8 mouse cellular contexts compared by ENCODE assay signal in genomic region chr1:58392268-58392651, GRCm38 (mm10). TPM values are rescaled to one million over a fixed set of nuclear protein-coding genes. Genes with fewer than 3 reads are reported as not detected.
DNase-seq lines count a peak whose midpoint lies in the region; ATAC-seq and TF ChIP-seq lines count a peak whose summit lies in the region.

No protein-coding gene starts in this region.

- H3K9me3 ChIP-seq in limb, embryonic 12.5 days, result no peaks in the 10 kb centered on the region

- no peak; the same call in 1 of the 2 replicates for ATAC-seq in limb, embryonic 12.5 days (ENCODE audit: insufficient number of reproducible peaks, insufficient read depth, low FRiP score, low TSS enrichment, low read depth)

- peak overlapping the region; percentile 87 for H3K4me3 ChIP-seq in thymus, adult 2 months (ENCODE audit: control insufficient read depth, insufficient read depth, low read length)
- H3K4me3 ChIP-seq in limb, embryonic 12.5 days (replicated peaks), result peak overlapping the region; percentile 99
- peak overlapping the region; percentile 91 for H3K4me3 ChIP-seq in small intestine, adult 2 months (ENCODE audit: low read depth, low read length)

- under 1% methylated on average over 16 of the region's 16 CpGs for WGBS in thymus, adult 2 months
- WGBS in limb, embryonic 12.5 days, result 0% methylated on average over 16 of the region's 16 CpGs
- WGBS in small intestine, adult 2 months, result under 1% methylated on average over 16 of the region's 16 CpGs

- H3K27ac ChIP-seq in thymus, adult 2 months (ENCODE audit: control insufficient read depth, insufficient read depth, low read length), result peak overlapping the region; percentile 86
- H3K27ac ChIP-seq in limb, embryonic 12.5 days, result peak overlapping the region; percentile 98
- H3K27ac ChIP-seq in small intestine, adult 2 months (ENCODE audit: insufficient read depth, low read depth, low read length), result peak overlapping the region; percentile 97

- TF ChIP-seq POLR2A in thymus, adult 2 months (IDR thresholded peaks at IDR 0.05; ENCODE audit: control insufficient read depth, extremely low read depth, insufficient read depth, low read length, poor library complexity), result no peak
- no peak for TF ChIP-seq POLR2A in small intestine, adult 2 months (IDR thresholded peaks at IDR 0.05; ENCODE audit: low read depth, low read length)

- DNase-seq in embryo, embryonic 10 days (ENCODE audit: low spot score), result peak; percentile 58
- no peak for DNase-seq in embryo, embryonic 9.5 days (ENCODE audit: extremely low spot score)
- no peak for DNase-seq in thymus, adult 2 months
- no peak for DNase-seq in thymus, postnatal 4 days
- DNase-seq in frontal cortex, postnatal 36 days (ENCODE audit: low spot score in 2 of 2), result no peak
- DNase-seq in spleen, postnatal 36 days (ENCODE audit: low spot score in 2 of 2), result no peak

- peak overlapping the region; percentile 98 for H3K9ac ChIP-seq in limb, embryonic 12.5 days (replicated peaks)

- H3K36me3 ChIP-seq in thymus, adult 2 months (ENCODE audit: control insufficient read depth, insufficient read depth, low read length), result peaks cover 25% of the 10 kb centered on the region
- peaks cover 26% of the 10 kb centered on the region for H3K36me3 ChIP-seq in limb, embryonic 12.5 days
- H3K36me3 ChIP-seq in small intestine, adult 2 months (ENCODE audit: control insufficient read depth, insufficient read depth, low read length), result peaks cover 23% of the 10 kb centered on the region

- TF ChIP-seq CTCF in thymus, adult 2 months (IDR thresholded peaks at IDR 0.05; ENCODE audit: borderline replicate concordance, control insufficient read depth, extremely low read depth, insufficient read depth, low read length, poor library complexity), result no peak
- no peak for TF ChIP-seq CTCF in small intestine, adult 2 months (IDR thresholded peaks at IDR 0.05; ENCODE audit: extremely low read depth, insufficient read length, insufficient replicate concordance, low read depth, low read length)

- H3K4me2 ChIP-seq in limb, embryonic 12.5 days, result peak overlapping the region; percentile 76

- H3K27me3 ChIP-seq in thymus, adult 2 months (ENCODE audit: control insufficient read depth, insufficient read depth, low read length), result no peaks in the 10 kb centered on the region
- H3K27me3 ChIP-seq in limb, embryonic 12.5 days, result no peaks in the 10 kb centered on the region
- H3K27me3 ChIP-seq in small intestine, adult 2 months (ENCODE audit: control insufficient read depth, insufficient read depth, low read length), result no peaks in the 10 kb centered on the region

- H3K4me1 ChIP-seq in thymus, adult 2 months (replicated peaks; ENCODE audit: control insufficient read depth, insufficient read depth, low read length), result peaks cover 3% of the 10 kb centered on the region
- H3K4me1 ChIP-seq in limb, embryonic 12.5 days (replicated peaks), result peaks cover 17% of the 10 kb centered on the region
- no peaks in the 10 kb centered on the region; the same call in 1 of the 2 replicates for H3K4me1 ChIP-seq in small intestine, adult 2 months (ENCODE audit: control insufficient read depth, insufficient read depth, insufficient read length, low read length)

RNA-seq across cellular contexts. Expression of gene Bzw1, which starts 0.4 kb away (rescaled TPM):
- polyA plus RNA-seq in thymus, adult 2 months (2012; rRNA removed), result 42.1 and 44.7 TPM in 2 replicates
- 408 and 418 TPM in 2 replicates for polyA plus RNA-seq in limb, embryonic 12.5 days (2016; fragmentation: Nextera tagmentation; extraction: Ambion mirVana)
- 5.6 and 9.6 TPM in 2 replicates for polyA plus RNA-seq in small intestine, adult 2 months (2012; rRNA removed)

RNA-seq across cellular contexts. Expression of gene Clk1, which starts 31.6 kb away (rescaled TPM):
- 85.3 and 112 TPM in 2 replicates for polyA plus RNA-seq in thymus, adult 2 months (2012; rRNA removed)
- 202 and 205 TPM in 2 replicates for polyA plus RNA-seq in limb, embryonic 12.5 days (2016; fragmentation: Nextera tagmentation; extraction: Ambion mirVana)
- polyA plus RNA-seq in small intestine, adult 2 months (2012; rRNA removed), result 4.4 and 11.1 TPM in 2 replicates

RNA-seq across cellular contexts. Expression of gene Nif3l1, which starts 52.7 kb away (rescaled TPM):
- polyA plus RNA-seq in thymus, adult 2 months (2012; rRNA removed), result 18.6 and 19.0 TPM in 2 replicates
- 59.6 and 60.2 TPM in 2 replicates for polyA plus RNA-seq in limb, embryonic 12.5 days (2016; fragmentation: Nextera tagmentation; extraction: Ambion mirVana)
- polyA plus RNA-seq in small intestine, adult 2 months (2012; rRNA removed), result 4.5 and 6.7 TPM in 2 replicates

RNA-seq across cellular contexts. Expression of gene Ppil3, which starts 53.0 kb away (rescaled TPM):
- 19.6 and 30.4 TPM in 2 replicates for polyA plus RNA-seq in thymus, adult 2 months (2012; rRNA removed)
- 56.3 and 56.7 TPM in 2 replicates for polyA plus RNA-seq in limb, embryonic 12.5 days (2016; fragmentation: Nextera tagmentation; extraction: Ambion mirVana)
- polyA plus RNA-seq in small intestine, adult 2 months (2012; rRNA removed), result 4.0 and 6.2 TPM in 2 replicates
